In genomic region chr4:147509174-147509573, GRCm38 (mm10) we compare ENCODE assay signal across 22 mouse cellular contexts. TPM values are rescaled to one million over a fixed set of nuclear protein-coding genes. Genes with fewer than 3 reads are reported as not detected.
DNase-seq lines count a peak whose midpoint lies in the region; ATAC-seq and TF ChIP-seq lines count a peak whose summit lies in the region.
"Had no signal": no experiment of that assay in that cellular context is flagged by ENCODE, and none has a peak within 500 bp of the region (broad histone marks: within the 10 kb centered on the region; RNA-seq: fewer than 3 reads in every experiment).

No protein-coding gene starts in this region.

- no peak overlapping the region for H3K4me2 ChIP-seq in heart, embryonic 11.5 days
- H3K4me2 ChIP-seq in hindbrain, embryonic 11.5 days (replicated peaks; ENCODE audit: low read depth, low read length) = no peak overlapping the region
- no peak overlapping the region for H3K4me2 ChIP-seq in hindbrain, postnatal 0 days (ENCODE audit: low read depth, low read length)
- no peak overlapping the region for H3K4me2 ChIP-seq in neural tube, embryonic 11.5 days (ENCODE audit: low read depth)
- H3K4me2 ChIP-seq in neural tube, embryonic 15.5 days = no peak overlapping the region
- H3K4me2 ChIP-seq in intestine, embryonic 16.5 days (ENCODE audit: low read depth, low read length) = no peak overlapping the region
- H3K4me2 ChIP-seq: embryonic facial prominence, embryonic 12.5 days; forebrain, embryonic 12.5 days; forebrain, embryonic 15.5 days had no signal

- no peak overlapping the region for H3K4me3 ChIP-seq in heart, embryonic 11.5 days (ENCODE audit: low read depth, low read length)
- no peak overlapping the region for H3K4me3 ChIP-seq in hindbrain, embryonic 11.5 days (ENCODE audit: low read depth, low read length)
- no peak overlapping the region for H3K4me3 ChIP-seq in hindbrain, postnatal 0 days (ENCODE audit: low read length)
- H3K4me3 ChIP-seq in neural tube, embryonic 11.5 days (ENCODE audit: low read depth, low read length) = no peak overlapping the region
- H3K4me3 ChIP-seq in neural tube, embryonic 15.5 days (replicated peaks) = no peak overlapping the region
- H3K4me3 ChIP-seq in intestine, embryonic 16.5 days (ENCODE audit: low read length) = no peak overlapping the region
- H3K4me3 ChIP-seq: embryonic facial prominence, embryonic 10.5 days; embryonic facial prominence, embryonic 12.5 days; forebrain, embryonic 12.5 days; forebrain, embryonic 15.5 days had no signal

- no peaks in the 10 kb centered on the region for H3K4me1 ChIP-seq in heart, embryonic 11.5 days (ENCODE audit: control insufficient read depth, insufficient read depth, low read length)
- H3K4me1 ChIP-seq in hindbrain, embryonic 11.5 days (replicated peaks; ENCODE audit: control insufficient read depth, insufficient read depth, low read length) = no peaks in the 10 kb centered on the region
- H3K4me1 ChIP-seq in hindbrain, postnatal 0 days (ENCODE audit: insufficient read depth, low read length) = no peaks in the 10 kb centered on the region
- H3K4me1 ChIP-seq in neural tube, embryonic 11.5 days (ENCODE audit: control insufficient read depth, insufficient read depth, low read length) = no peaks in the 10 kb centered on the region
- no peaks in the 10 kb centered on the region for H3K4me1 ChIP-seq in neural tube, embryonic 15.5 days
- H3K4me1 ChIP-seq in intestine, embryonic 16.5 days (ENCODE audit: control insufficient read depth, insufficient read depth, low read length) = no peaks in the 10 kb centered on the region
- H3K4me1 ChIP-seq: embryonic facial prominence, embryonic 10.5 days; embryonic facial prominence, embryonic 12.5 days; forebrain, embryonic 12.5 days; forebrain, embryonic 15.5 days had no signal

- no peaks in the 10 kb centered on the region for H3K27me3 ChIP-seq in heart, embryonic 11.5 days (ENCODE audit: control insufficient read depth, insufficient read depth, low read length)
- H3K27me3 ChIP-seq in hindbrain, embryonic 11.5 days (ENCODE audit: control insufficient read depth, insufficient read depth, low read length) = no peaks in the 10 kb centered on the region
- H3K27me3 ChIP-seq in hindbrain, postnatal 0 days (ENCODE audit: insufficient read depth, low read length) = no peaks in the 10 kb centered on the region
- no peaks in the 10 kb centered on the region for H3K27me3 ChIP-seq in neural tube, embryonic 11.5 days (ENCODE audit: control insufficient read depth, insufficient read depth, low read length)
- H3K27me3 ChIP-seq in neural tube, embryonic 15.5 days (replicated peaks) = no peaks in the 10 kb centered on the region
- no peaks in the 10 kb centered on the region for H3K27me3 ChIP-seq in intestine, embryonic 16.5 days (replicated peaks; ENCODE audit: control insufficient read depth, insufficient read depth, low read length)
- H3K27me3 ChIP-seq: embryonic facial prominence, embryonic 12.5 days; forebrain, embryonic 12.5 days; forebrain, embryonic 15.5 days had no signal

- no peak for TF ChIP-seq CTCF in hindbrain, postnatal 0 days (IDR thresholded peaks at IDR 0.05; ENCODE audit: low read depth)

- no peak for DNase-seq in heart, postnatal 4 days
- no peak for DNase-seq in hindbrain, embryonic 11.5 days (ENCODE audit: low spot score)
- DNase-seq in hindbrain, postnatal 0 days (ENCODE audit: low spot score) = no peak
- no peak for DNase-seq in neural tube, embryonic 11.5 days (ENCODE audit: low spot score)
- DNase-seq: adrenal gland, adult 8-10 months; adrenal gland, postnatal 14 days; adrenal gland, postnatal 36 days; cerebellum, adult 11-12 months; cerebellum, adult 2 months; cerebellum, adult 9-10 months; cerebellum, postnatal 10 days; cerebellum, postnatal 25 days; forebrain, postnatal 0 days had no signal

- H3K9ac ChIP-seq in heart, embryonic 11.5 days (ENCODE audit: low read depth, low read length) = no peak overlapping the region
- H3K9ac ChIP-seq in hindbrain, embryonic 11.5 days (ENCODE audit: low read depth, low read length) = no peak overlapping the region
- H3K9ac ChIP-seq in hindbrain, postnatal 0 days (replicated peaks; ENCODE audit: low read length) = no peak overlapping the region
- H3K9ac ChIP-seq in neural tube, embryonic 11.5 days (ENCODE audit: low read length) = no peak overlapping the region
- H3K9ac ChIP-seq in neural tube, embryonic 15.5 days (replicated peaks) = no peak overlapping the region
- no peak overlapping the region for H3K9ac ChIP-seq in intestine, embryonic 16.5 days (ENCODE audit: low read depth, low read length)
- H3K9ac ChIP-seq: embryonic facial prominence, embryonic 12.5 days; forebrain, embryonic 12.5 days; forebrain, embryonic 15.5 days; forebrain, postnatal 0 days had no signal

- H3K36me3 ChIP-seq in heart, embryonic 11.5 days (ENCODE audit: control insufficient read depth, insufficient read depth, low read length) = peaks cover 11% of the 10 kb centered on the region
- H3K36me3 ChIP-seq in hindbrain, embryonic 11.5 days (ENCODE audit: control insufficient read depth, insufficient read depth, low read length) = no peaks in the 10 kb centered on the region
- H3K36me3 ChIP-seq in hindbrain, postnatal 0 days (ENCODE audit: insufficient read depth, low read length) = no peaks in the 10 kb centered on the region
- H3K36me3 ChIP-seq in neural tube, embryonic 11.5 days (ENCODE audit: control insufficient read depth, insufficient read depth, low read length) = no peaks in the 10 kb centered on the region
- H3K36me3 ChIP-seq in neural tube, embryonic 15.5 days = peaks cover 8% of the 10 kb centered on the region
- H3K36me3 ChIP-seq in intestine, embryonic 16.5 days (ENCODE audit: control insufficient read depth, insufficient read depth, low read length) = no peaks in the 10 kb centered on the region
- H3K36me3 ChIP-seq: embryonic facial prominence, embryonic 12.5 days; forebrain, embryonic 12.5 days had no signal

- 72% methylated on average over 2 of the region's 2 CpGs for WGBS in heart, embryonic 11.5 days (ENCODE audit: insufficient replicate concordance)
- WGBS in hindbrain, embryonic 11.5 days = 89% methylated on average over 2 of the region's 2 CpGs
- 78% methylated on average over 2 of the region's 2 CpGs for WGBS in hindbrain, postnatal 0 days
- WGBS in neural tube, embryonic 11.5 days = 88% methylated on average over 2 of the region's 2 CpGs
- WGBS in neural tube, embryonic 15.5 days = 87% methylated on average over 2 of the region's 2 CpGs
- 87% methylated on average over 2 of the region's 2 CpGs for WGBS in intestine, embryonic 16.5 days

- no peak overlapping the region for H3K27ac ChIP-seq in heart, embryonic 11.5 days (ENCODE audit: low read depth, low read length)
- H3K27ac ChIP-seq in hindbrain, embryonic 11.5 days (ENCODE audit: low read depth, low read length) = no peak overlapping the region
- no peak overlapping the region for H3K27ac ChIP-seq in hindbrain, postnatal 0 days
- no peak overlapping the region for H3K27ac ChIP-seq in neural tube, embryonic 11.5 days (ENCODE audit: low read depth, low read length)
- H3K27ac ChIP-seq in neural tube, embryonic 15.5 days (replicated peaks) = no peak overlapping the region
- no peak overlapping the region for H3K27ac ChIP-seq in intestine, embryonic 16.5 days (ENCODE audit: low read length)
- H3K27ac ChIP-seq: embryonic facial prominence, embryonic 10.5 days; embryonic facial prominence, embryonic 12.5 days; forebrain, embryonic 12.5 days; forebrain, embryonic 15.5 days had no signal

- ATAC-seq in heart, embryonic 11.5 days (replicated peaks; ENCODE audit: insufficient number of reproducible peaks, low FRiP score, low TSS enrichment) = peak; percentile 47; the same call in 1 of the 2 replicates
- ATAC-seq in hindbrain, embryonic 11.5 days (ENCODE audit: low FRiP score) = peak; percentile 51; the same call in 1 of the 2 replicates
- no peak for ATAC-seq in hindbrain, postnatal 0 days
- peak; percentile 33; the same call in 1 of the 2 replicates for ATAC-seq in neural tube, embryonic 11.5 days (ENCODE audit: insufficient read depth, low FRiP score, low TSS enrichment)
- ATAC-seq in neural tube, embryonic 15.5 days (ENCODE audit: low FRiP score) = no peak
- ATAC-seq in activated CD4-positive, CD25-positive, alpha-beta regulatory T cell, adult 4 months = peak; percentile 25
- no peak for ATAC-seq in intestine, embryonic 16.5 days
- ATAC-seq: forebrain, embryonic 15.5 days; forebrain, postnatal 0 days had no signal

- peaks cover 15% of the 10 kb centered on the region for H3K9me3 ChIP-seq in heart, embryonic 11.5 days (replicated peaks; ENCODE audit: control insufficient read depth, low read length)
- peaks cover 6% of the 10 kb centered on the region for H3K9me3 ChIP-seq in hindbrain, embryonic 11.5 days (ENCODE audit: control insufficient read depth, low read length)
- H3K9me3 ChIP-seq in hindbrain, postnatal 0 days (ENCODE audit: low read length) = peaks cover 27% of the 10 kb centered on the region
- 0 out of 2 replicates have a peak, but pooled peaks cover 3% of the 10 kb centered on the region for H3K9me3 ChIP-seq in neural tube, embryonic 11.5 days (ENCODE audit: control insufficient read depth, low read length)
- peaks cover 24% of the 10 kb centered on the region for H3K9me3 ChIP-seq in neural tube, embryonic 15.5 days (replicated peaks)
- peaks cover 10% of the 10 kb centered on the region for H3K9me3 ChIP-seq in intestine, embryonic 16.5 days (ENCODE audit: control insufficient read depth, low read length)

RNA-seq across cellular contexts. Expression of gene Zfp982, which starts 17.0 kb away (rescaled TPM):
- 8.6 and 9.7 TPM in 2 replicates for polyA plus RNA-seq in heart, embryonic 11.5 days (2014; fragmentation: Nextera tagmentation; extraction: Ambion mirVana)
- 1 to 10 TPM; 6.0 to 6.7 TPM for total RNA-seq in heart, postnatal 4 days (2021)
- 6.5 and 8.1 TPM in 2 replicates for polyA plus RNA-seq in hindbrain, embryonic 11.5 days (2014; fragmentation: Nextera tagmentation; extraction: Ambion mirVana)
- 1.2 and 3.3 TPM in 2 replicates for total RNA-seq in hindbrain, postnatal 0 days (2014; rRNA removed)
- 4.1 and 4.6 TPM in 2 replicates for polyA plus RNA-seq in hindbrain, postnatal 0 days (2015; fragmentation: Nextera tagmentation; extraction: Ambion mirVana)
- polyA plus RNA-seq in neural tube, embryonic 11.5 days (2014; fragmentation: Nextera tagmentation; extraction: Ambion mirVana) = 6.1 and 7.1 TPM in 2 replicates
- polyA plus RNA-seq in neural tube, embryonic 15.5 days (2015; fragmentation: Nextera tagmentation; extraction: Ambion mirVana) = 5.8 and 5.9 TPM in 2 replicates
- under 1 TPM in 1 of 2 experiments, not detected in 1; 0.49 TPM for polyA plus RNA-seq in activated CD4-positive, CD25-positive, alpha-beta regulatory T cell, adult 4 months (2017; shearing (Covaris generic))
- polyA plus RNA-seq in intestine, embryonic 16.5 days (2015; fragmentation: Nextera tagmentation; extraction: Ambion mirVana) = 2.9 and 3.1 TPM in 2 replicates

RNA-seq across cellular contexts. Expression of gene Gm16503, which starts 30.8 kb away (rescaled TPM):
- polyA plus RNA-seq in heart, embryonic 11.5 days (2014; fragmentation: Nextera tagmentation; extraction: Ambion mirVana) = 0.52 and 0.61 TPM in 2 replicates
- total RNA-seq in heart, postnatal 4 days (2021) = under 1 TPM; 0.33 to 0.72 TPM
- 0.22 and 0.34 TPM in 2 replicates for polyA plus RNA-seq in hindbrain, embryonic 11.5 days (2014; fragmentation: Nextera tagmentation; extraction: Ambion mirVana)
- 0.58 and 1.0 TPM in 2 replicates for total RNA-seq in hindbrain, postnatal 0 days (2014; rRNA removed)
- polyA plus RNA-seq in hindbrain, postnatal 0 days (2015; fragmentation: Nextera tagmentation; extraction: Ambion mirVana) = 0.48 and 0.68 TPM in 2 replicates
- 0.09 and 0.16 TPM in 2 replicates for polyA plus RNA-seq in neural tube, embryonic 11.5 days (2014; fragmentation: Nextera tagmentation; extraction: Ambion mirVana)
- 0.75 and 1.2 TPM in 2 replicates for polyA plus RNA-seq in neural tube, embryonic 15.5 days (2015; fragmentation: Nextera tagmentation; extraction: Ambion mirVana)
- under 1 TPM in 1 of 2 experiments, not detected in 1; 0.22 TPM for polyA plus RNA-seq in activated CD4-positive, CD25-positive, alpha-beta regulatory T cell, adult 4 months (2017; shearing (Covaris generic))
- 0.11 and 0.18 TPM in 2 replicates for polyA plus RNA-seq in intestine, embryonic 16.5 days (2015; fragmentation: Nextera tagmentation; extraction: Ambion mirVana)
- polyA plus RNA-seq: C2C12 had no signal

RNA-seq across cellular contexts. Expression of gene Zfp985, which starts 43.9 kb away (rescaled TPM):
- 0.07 and 0.19 TPM in 2 replicates for polyA plus RNA-seq in heart, embryonic 11.5 days (2014; fragmentation: Nextera tagmentation; extraction: Ambion mirVana)
- under 1 TPM; 0.12 to 0.34 TPM for total RNA-seq in heart, postnatal 4 days (2021)
- 0.17 TPM in 1 of 2 replicates, not detected in the other for polyA plus RNA-seq in hindbrain, embryonic 11.5 days (2014; fragmentation: Nextera tagmentation; extraction: Ambion mirVana)
- total RNA-seq in hindbrain, postnatal 0 days (2014; rRNA removed) = not detected in 2 replicates
- 0.14 and 0.21 TPM in 2 replicates for polyA plus RNA-seq in hindbrain, postnatal 0 days (2015; fragmentation: Nextera tagmentation; extraction: Ambion mirVana)
- 0.15 TPM in 1 of 2 replicates, not detected in the other for polyA plus RNA-seq in neural tube, embryonic 11.5 days (2014; fragmentation: Nextera tagmentation; extraction: Ambion mirVana)
- 0.08 and 0.10 TPM in 2 replicates for polyA plus RNA-seq in neural tube, embryonic 15.5 days (2015; fragmentation: Nextera tagmentation; extraction: Ambion mirVana)
- polyA plus RNA-seq in activated CD4-positive, CD25-positive, alpha-beta regulatory T cell, adult 4 months (2017; shearing (Covaris generic)) = 1 to 10 TPM in 1 of 2 experiments, under 1 TPM in 1; 0.73 to 2.9 TPM
- 0.26 TPM in 2 replicates for polyA plus RNA-seq in intestine, embryonic 16.5 days (2015; fragmentation: Nextera tagmentation; extraction: Ambion mirVana)
- polyA plus RNA-seq: forebrain, postnatal 0 days had no signal

Comparison
In these comparisons a context has a peak if more than half of its experiments do, and no peak if none do; other contexts are left out.
1. ATAC-seq: peak in heart, embryonic 11.5 days (single experiment), hindbrain, embryonic 11.5 days (single experiment), neural tube, embryonic 11.5 days (single experiment) and activated CD4-positive, CD25-positive, alpha-beta regulatory T cell, adult 4 months (single experiment); none in hindbrain, postnatal 0 days (single experiment), neural tube, embryonic 15.5 days (single experiment) and intestine, embryonic 16.5 days (single experiment).